Mouse (Mus musculus): ENCODE data around the gene Spag9. TPM values are rescaled to one million over a fixed set of nuclear protein-coding genes. Genes with fewer than 3 reads are reported as not detected.

The Spag9 gene
- total and polyA plus RNA-seq, 3 experiments = 23.9 to 155 (median 131) TPM

DNA sequence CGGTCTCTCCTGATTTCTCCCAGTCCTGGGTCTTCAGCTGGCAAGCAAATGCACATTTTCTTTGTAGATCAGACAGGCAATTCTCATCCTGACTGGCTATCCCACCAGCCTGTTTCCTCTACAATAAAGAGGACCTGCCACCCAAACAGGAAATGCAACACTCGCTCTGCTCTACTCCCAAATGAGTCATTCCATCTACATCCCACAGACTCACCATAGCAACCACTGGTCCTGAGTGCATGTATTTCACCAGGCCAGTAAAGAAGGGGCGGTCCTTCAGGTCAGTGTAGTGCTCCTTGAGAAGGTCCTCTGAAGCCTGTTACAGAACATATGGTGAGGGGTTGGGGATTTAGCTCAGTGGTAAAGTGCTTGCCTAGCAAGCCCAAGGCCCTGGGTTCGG lies 32.9 kb upstream of the Spag9 start:
- intact Hi-C loops (cut with DNase I) = no loop called here
- TF ChIP-seq CTCF (IDR thresholded peaks at IDR 0.05) (no peak), EP300 (IDR thresholded peaks at IDR 0.05; ENCODE audit: insufficient read depth, low read depth, low read length) (no peak), POLR2A (IDR thresholded peaks at IDR 0.05; ENCODE audit: insufficient read depth, low read depth, low read length) (no peak)
- Histone ChIP-seq H3K79me2 (replicated peaks; ENCODE audit: control insufficient read depth, insufficient read depth, low read length) (0 out of 2 replicates have a peak, but pooled peaks cover 1% of the 10 kb centered on the region), H3K36me3 (ENCODE audit: control insufficient read depth, insufficient read depth, low read length) (no peaks in the 10 kb centered on the region), H3K27ac (no peak overlapping the region), H3K4me3 (no peak overlapping the region), H3K4me1 (ENCODE audit: control insufficient read depth, insufficient read depth, low read length) (peaks cover 2% of the 10 kb centered on the region), H3K9ac (ENCODE audit: low read depth, low read length) (no peak overlapping the region), H3K27me3 (ENCODE audit: control insufficient read depth, insufficient read depth, low read length) (no peaks in the 10 kb centered on the region)
- 75% methylated on average over 4 of the region's 4 CpGs for WGBS
- DNase-seq = no peak

DNA sequence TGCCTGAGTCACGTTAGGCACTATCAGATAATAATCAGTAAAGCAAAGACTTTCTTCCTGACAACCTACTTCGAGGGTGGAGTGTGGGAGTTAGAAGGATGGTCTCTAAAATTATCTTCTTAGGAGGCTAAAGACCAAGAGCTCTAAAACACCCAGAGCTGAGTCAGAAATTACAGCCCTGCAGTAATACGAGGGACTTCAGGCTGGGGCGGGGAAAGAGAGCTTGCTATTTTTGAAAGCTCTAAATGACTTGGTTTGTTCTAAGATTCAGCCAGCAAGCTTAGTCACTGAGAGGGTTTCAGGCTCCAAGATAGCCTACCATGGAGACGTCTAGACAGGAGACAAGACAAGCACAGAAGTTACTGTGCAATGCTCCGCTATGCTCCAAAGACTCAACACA lies 30.5 kb upstream of the Spag9 start:
- no peak overlapping the region for H3K9ac ChIP-seq (ENCODE audit: low read depth, low read length)

DNA sequence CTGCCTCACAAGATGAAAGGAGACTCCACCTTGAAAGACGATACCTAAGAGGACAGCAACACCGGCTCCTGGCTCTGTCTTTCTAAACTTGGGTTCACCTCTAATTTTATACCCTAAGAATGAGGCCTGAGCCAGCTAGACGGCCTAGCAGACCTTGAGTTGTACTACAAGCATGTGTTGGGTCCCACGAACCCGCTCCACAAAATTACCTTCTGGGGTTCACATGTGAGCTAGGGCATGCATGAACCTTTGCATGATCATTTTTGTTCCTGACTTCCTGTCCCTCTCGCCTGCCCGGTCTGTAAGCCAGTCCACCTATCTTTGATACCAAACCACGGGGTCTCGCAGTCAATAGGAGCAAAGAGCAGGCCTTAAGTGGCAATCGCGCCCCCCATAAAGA lies 28.5 kb upstream of the Spag9 start:
- H3K27me3 ChIP-seq (ENCODE audit: control insufficient read depth, insufficient read depth, low read length) = no peaks in the 10 kb centered on the region
- peaks cover 4% of the 10 kb centered on the region for H3K4me1 ChIP-seq (ENCODE audit: control insufficient read depth, insufficient read depth, low read length)
- WGBS = 9% methylated on average over 11 of the region's 11 CpGs
- peak overlapping the region; percentile 71 for H3K9ac ChIP-seq (ENCODE audit: low read depth, low read length)
- intact Hi-C loops (cut with DNase I) = loop anchor here (5.0 kb wide), 3 partner anchors 75 to 245 kb away; partner anchors contain the start of gene Tob1
- H3K36me3 ChIP-seq (ENCODE audit: control insufficient read depth, insufficient read depth, low read length) = no peaks in the 10 kb centered on the region
- peak overlapping the region; percentile 73; the same call in 1 of the 2 replicates for H3K27ac ChIP-seq
- 0 out of 2 replicates have a peak, but pooled peaks cover 1% of the 10 kb centered on the region for H3K79me2 ChIP-seq (replicated peaks; ENCODE audit: control insufficient read depth, insufficient read depth, low read length)
- DNase-seq = no peak
- H3K4me3 ChIP-seq = peak overlapping the region; percentile 69
- no peak for TF ChIP-seq EP300 (IDR thresholded peaks at IDR 0.05; ENCODE audit: insufficient read depth, low read depth, low read length)

More for the DNA sequence above, 30.5 kb upstream of the Spag9 start:
- 85% methylated on average over 6 of the region's 6 CpGs for WGBS
- no peaks in the 10 kb centered on the region for H3K36me3 ChIP-seq (ENCODE audit: control insufficient read depth, insufficient read depth, low read length)
- no peak overlapping the region for H3K27ac ChIP-seq
- intact Hi-C loops (cut with DNase I) = loop anchor here (5.0 kb wide), 3 partner anchors 77 to 247 kb away; partner anchors contain the start of gene Tob1
- no peaks in the 10 kb centered on the region for H3K27me3 ChIP-seq (ENCODE audit: control insufficient read depth, insufficient read depth, low read length)
- H3K4me1 ChIP-seq (ENCODE audit: control insufficient read depth, insufficient read depth, low read length) = peaks cover 4% of the 10 kb centered on the region
- DNase-seq = no peak
- no peak overlapping the region for H3K4me3 ChIP-seq
- TF ChIP-seq POLR2A (IDR thresholded peaks at IDR 0.05; ENCODE audit: insufficient read depth, low read depth, low read length) (no peak), EP300 (IDR thresholded peaks at IDR 0.05; ENCODE audit: insufficient read depth, low read depth, low read length) (no peak), CTCF (IDR thresholded peaks at IDR 0.05) (no peak)
- H3K79me2 ChIP-seq (replicated peaks; ENCODE audit: control insufficient read depth, insufficient read depth, low read length) = 0 out of 2 replicates have a peak, but pooled peaks cover 1% of the 10 kb centered on the region

DNA sequence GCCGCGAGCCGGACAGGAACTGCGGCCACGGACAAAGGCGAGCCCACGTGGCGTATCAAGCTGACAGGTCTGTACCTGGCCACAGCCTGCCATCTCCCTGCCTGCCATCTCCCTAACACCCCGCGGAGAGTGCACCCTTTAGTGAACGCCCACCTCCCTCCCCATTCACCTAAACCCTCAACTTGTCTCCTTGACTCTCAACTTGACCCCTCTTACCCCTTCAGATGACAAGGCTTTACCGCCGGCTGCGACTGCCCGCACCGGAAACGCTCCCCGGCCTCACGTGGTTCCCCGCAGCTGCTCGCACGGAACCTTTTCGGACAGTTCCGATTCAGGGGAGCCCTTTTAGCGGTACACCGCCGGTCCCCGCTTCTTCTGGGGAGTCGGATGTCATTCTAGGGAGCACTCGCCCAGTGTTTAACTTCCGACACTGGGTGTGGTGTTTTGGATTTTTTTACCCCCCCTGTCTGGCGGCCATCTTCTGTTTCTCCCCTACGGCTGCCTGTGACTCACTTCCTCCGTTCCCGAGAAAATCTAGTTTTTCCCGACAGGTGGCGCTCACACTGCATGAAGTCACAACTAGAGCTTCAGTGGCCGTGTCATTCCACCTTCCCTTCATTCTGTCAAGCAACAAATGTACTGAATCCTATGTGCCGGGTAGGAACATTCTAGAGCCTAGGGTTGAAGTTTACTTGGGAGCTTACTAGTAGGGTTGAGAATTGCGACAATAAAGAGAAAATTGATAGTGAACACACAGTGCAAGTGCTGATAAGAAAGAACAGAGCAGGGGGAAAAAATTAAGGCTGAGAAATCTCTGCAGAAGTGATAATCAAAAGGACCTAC lies 27.7 kb upstream of the Spag9 start, which contains the start of the genes Gm20390 and Nme1:
Gm20390 (minus strand) TSS at position 289 of the 843 bp plus-strand sequence.
Nme1 (minus strand) TSS at position 517 of the 843 bp plus-strand sequence.
- Histone ChIP-seq H3K79me2 (replicated peaks; ENCODE audit: control insufficient read depth, insufficient read depth, low read length) (0 out of 2 replicates have a peak, but pooled peaks cover 1% of the 10 kb centered on the region), H3K27ac (peak within 1 kb of the TSS; percentile 92), H3K4me1 (ENCODE audit: control insufficient read depth, insufficient read depth, low read length) (peaks cover 4% of the 10 kb centered on the region), H3K27me3 (ENCODE audit: control insufficient read depth, insufficient read depth, low read length) (no peaks in the 10 kb centered on the region), H3K36me3 (ENCODE audit: control insufficient read depth, insufficient read depth, low read length) (no peaks in the 10 kb centered on the region), H3K4me3 (peak within 1 kb of the TSS; percentile 69), H3K9ac (ENCODE audit: low read depth, low read length) (peak within 1 kb of the TSS; percentile 71)
- under 1% methylated on average over 40 of the region's 40 CpGs for WGBS
- peak; percentile 97 for TF ChIP-seq EP300 (IDR thresholded peaks at IDR 0.05; ENCODE audit: insufficient read depth, low read depth, low read length)
- peak; percentile 86 for TF ChIP-seq CTCF (IDR thresholded peaks at IDR 0.05)
- TF ChIP-seq POLR2A (IDR thresholded peaks at IDR 0.05; ENCODE audit: insufficient read depth, low read depth, low read length) = peak; percentile 51
- intact Hi-C loops (cut with DNase I) = loop anchor here (1.0 to 5.0 kb wide), 6 partner anchors 12 to 244 kb away; partner anchors contain the start of genes Nme2 and Tob1
- DNase-seq = peak; percentile 95 to 97

DNA sequence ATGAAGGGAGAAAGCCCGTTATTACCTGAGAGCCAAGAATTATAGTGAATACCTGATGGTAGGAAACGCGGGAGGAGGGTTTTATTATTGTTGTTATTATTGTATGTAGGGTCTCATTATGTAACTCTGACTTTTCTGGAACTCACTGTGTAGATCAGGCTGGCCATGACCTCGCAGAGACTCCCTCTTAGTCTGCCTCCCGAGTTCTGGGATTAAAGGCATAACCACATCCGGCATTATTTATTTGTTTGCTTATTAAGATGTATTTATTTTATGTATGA lies 27.1 kb upstream of the Spag9 start:
- intact Hi-C loops (cut with DNase I) = loop anchor here (1.0 to 5.0 kb wide), 6 partner anchors 12 to 244 kb away; partner anchors contain the start of genes Nme2 and Tob1
- no peak for TF ChIP-seq EP300 (IDR thresholded peaks at IDR 0.05; ENCODE audit: insufficient read depth, low read depth, low read length)
- TF ChIP-seq POLR2A (IDR thresholded peaks at IDR 0.05; ENCODE audit: insufficient read depth, low read depth, low read length) = no peak
- TF ChIP-seq CTCF (IDR thresholded peaks at IDR 0.05) = no peak
- 24% methylated on average over 6 of the region's 6 CpGs for WGBS
- no peak for DNase-seq
- Histone ChIP-seq H3K9ac (ENCODE audit: low read depth, low read length) (peak overlapping the region; percentile 35; the same call in 1 of the 2 replicates), H3K79me2 (replicated peaks; ENCODE audit: control insufficient read depth, insufficient read depth, low read length) (0 out of 2 replicates have a peak, but pooled peaks cover 1% of the 10 kb centered on the region), H3K27me3 (ENCODE audit: control insufficient read depth, insufficient read depth, low read length) (no peaks in the 10 kb centered on the region), H3K27ac (peak overlapping the region; percentile 92), H3K4me3 (peak overlapping the region; percentile 48), H3K4me1 (ENCODE audit: control insufficient read depth, insufficient read depth, low read length) (peaks cover 4% of the 10 kb centered on the region), H3K36me3 (ENCODE audit: control insufficient read depth, insufficient read depth, low read length) (no peaks in the 10 kb centered on the region)

Measured in heart, adult 2 months (tissue).